Mouse (Mus musculus) heart, postnatal 0 days (tissue): Measurements from ENCODE around the gene Peli2. TPM values are rescaled to one million over a fixed set of nuclear protein-coding genes. Genes with fewer than 3 reads are reported as not detected.

Source experiments
- ATAC-seq: fragments of 200-750 bp; cut with Nextera tagmentation; 2 replicates; pipeline ENCODE4 v1.8.0; 2017; ENCODE audit warnings: low read depth, moderate number of reproducible peaks, moderate library complexity; ENCODE audit not compliant: insufficient read depth
- DNase-seq: peaks from one replicate; pipeline ENCODE4 v3.0.0-alpha.2; 2016; ENCODE audit warnings: low spot score
- H3K27ac ChIP-seq: fragments of 300-500 bp; sonication (generic); 2 replicates; pipeline ENCODE4 v1.5.1; 2014; ENCODE audit warnings: low read depth, mild to moderate bottlenecking
- H3K27me3 ChIP-seq: fragments of 300-500 bp; sonication (generic); 2 replicates; pipeline ENCODE4 v1.6.1; 2014; ENCODE audit warnings: low read length, mixed read lengths; ENCODE audit not compliant: control insufficient read depth, insufficient read depth
- H3K36me3 ChIP-seq: fragments of 300-500 bp; sonication (generic); replicated peaks from 2 replicates; pipeline ENCODE4 v1.6.1; 2014; ENCODE audit warnings: low read length, mixed read lengths; ENCODE audit not compliant: control insufficient read depth, insufficient read depth
- H3K4me1 ChIP-seq: fragments of 300-500 bp; sonication (generic); 2 replicates; pipeline ENCODE4 v1.6.1; 2014; ENCODE audit warnings: antibody characterized with exemption; ENCODE audit not compliant: control insufficient read depth, insufficient read depth
- H3K4me2 ChIP-seq: fragments of 300-500 bp; sonication (generic); 2 replicates; pipeline ENCODE4 v1.6.1; 2014; ENCODE audit warnings: low read depth, mild to moderate bottlenecking, low read length, moderate library complexity
- H3K4me3 ChIP-seq: fragments of 300-500 bp; sonication (generic); 2 replicates; pipeline ENCODE4 v1.5.1; 2014; ENCODE audit warnings: low read depth, low read length
- H3K9ac ChIP-seq: fragments of 300-500 bp; sonication (generic); replicated peaks from 2 replicates; pipeline ENCODE4 v1.6.1; 2014; ENCODE audit warnings: low read depth, low read length, mixed read lengths
- H3K9me3 ChIP-seq: fragments of 300-500 bp; sonication (generic); replicated peaks from 2 replicates; pipeline ENCODE4 v1.6.1; 2016; ENCODE audit warnings: low read length; ENCODE audit not compliant: control insufficient read depth
- CTCF ChIP-seq: IDR thresholded peaks from 2 replicates; pipeline ENCODE4 v1.5.1; 2016; ENCODE audit warnings: antibody characterized with exemption, control low read depth, low read depth
- EP300 ChIP-seq: IDR thresholded peaks from 2 replicates; pipeline ENCODE4 v1.6.1; 2016; ENCODE audit warnings: antibody characterized with exemption, low read depth
- WGBS: fragments of 180-500 bp; shearing (Covaris S2); extraction: QIAGEN DNeasy Blood & Tissue Kit; methylation state at CpG from one replicate; pipeline ENCODE4 v1.1.7; 2014; 5-methylcytosine and 5-hydroxymethylcytosine counted together
- polyA plus RNA-seq: library from polyadenylated mRNA; unstranded; fragments of >200 nt; fragmentation: Nextera tagmentation; extraction: Ambion mirVana; gene quantifications from 2 replicates; pipeline ENCODE4 v1.2.1, GENCODE M21; 2015
- total RNA-seq: library from RNA; depleted of rRNA; stranded (reverse); fragments of >200 nt; gene quantifications from 2 replicates; pipeline ENCODE4 v1.2.3, GENCODE M21; 2014; ENCODE audit warnings: low replicate concordance

Gene Peli2
- total and polyA plus RNA-seq, 2 experiments from 2014 or later: 2.1 to 18.2 TPM

GRCm38 (mm10) chr14:48126931-48127330 is 6.3 kb downstream of the Peli2 start:
- ATAC-seq: no peak

GRCm38 (mm10) chr14:48127609-48128185 is 7.1 kb downstream of the Peli2 start:
- Histone ChIP-seq H3K27ac (no peak overlapping the region), H3K4me3 (no peak overlapping the region), H3K4me2 (no peak overlapping the region), H3K4me1 (peaks cover 15% of the 10 kb centered on the region), H3K36me3 (no peaks in the 10 kb centered on the region), H3K27me3 (peaks cover 17% of the 10 kb centered on the region), H3K9ac (no peak overlapping the region), H3K9me3 (no peaks in the 10 kb centered on the region)
- ATAC-seq: no peak
- TF ChIP-seq CTCF: no peak
- no peak for TF ChIP-seq EP300
- 70% methylated on average over 8 of the region's 8 CpGs for WGBS
- DNase-seq: no peak

More at GRCm38 (mm10) chr14:48126931-48127330, 6.3 kb downstream of the Peli2 start:
- Histone ChIP-seq H3K27ac (no peak overlapping the region), H3K27me3 (peaks cover 19% of the 10 kb centered on the region), H3K4me1 (peaks cover 10% of the 10 kb centered on the region), H3K9me3 (no peaks in the 10 kb centered on the region), H3K4me2 (no peak overlapping the region), H3K9ac (no peak overlapping the region), H3K4me3 (no peak overlapping the region), H3K36me3 (no peaks in the 10 kb centered on the region)
- DNase-seq: no peak
- 63% methylated on average over 4 of the region's 4 CpGs for WGBS
- TF ChIP-seq EP300 (no peak), CTCF (no peak)

GRCm38 (mm10) chr14:48128701-48129100 is 8.1 kb downstream of the Peli2 start:
- Histone ChIP-seq H3K27ac (no peak overlapping the region), H3K27me3 (peaks cover 19% of the 10 kb centered on the region), H3K9ac (no peak overlapping the region), H3K9me3 (no peaks in the 10 kb centered on the region), H3K4me1 (peaks cover 18% of the 10 kb centered on the region), H3K36me3 (no peaks in the 10 kb centered on the region), H3K4me3 (no peak overlapping the region), H3K4me2 (no peak overlapping the region)
- 91% methylated on average over 5 of the region's 5 CpGs for WGBS
- ATAC-seq (no peak), DNase-seq (no peak)
- TF ChIP-seq EP300 (no peak), CTCF (no peak)

- peak overlapping the region; percentile 18; the same call in 1 of the 2 replicates for H3K27ac ChIP-seq
- H3K4me1 ChIP-seq: peaks cover 23% of the 10 kb centered on the region
These were observed 9.4 kb downstream of the Peli2 start for GRCm38 (mm10) chr14:48130021-48130420.

GRCm38 (mm10) chr14:48130761-48131575 is 10.3 kb downstream of the Peli2 start:
- no peak for ATAC-seq
- H3K4me2 ChIP-seq: 0 out of 2 replicates have a peak overlapping the region, but pooled peaks have one; percentile 3
- peaks cover 23% of the 10 kb centered on the region for H3K4me1 ChIP-seq

More at GRCm38 (mm10) chr14:48130021-48130420, 9.4 kb downstream of the Peli2 start:
- no peak overlapping the region for H3K4me2 ChIP-seq
- no peak overlapping the region for H3K9ac ChIP-seq
- no peaks in the 10 kb centered on the region for H3K36me3 ChIP-seq
- TF ChIP-seq EP300: no peak
- TF ChIP-seq CTCF: no peak
- H3K27me3 ChIP-seq: peaks cover 18% of the 10 kb centered on the region; the same call in 1 of the 2 replicates
- DNase-seq (no peak), ATAC-seq (no peak)
- no peak overlapping the region for H3K4me3 ChIP-seq
- H3K9me3 ChIP-seq: no peaks in the 10 kb centered on the region
- 65% methylated on average over 6 of the region's 6 CpGs for whole genome bisulfite sequencing

More at GRCm38 (mm10) chr14:48130761-48131575, 10.3 kb downstream of the Peli2 start:
- H3K9ac ChIP-seq: no peak overlapping the region
- H3K36me3 ChIP-seq: no peaks in the 10 kb centered on the region
- peak overlapping the region; percentile 78 for H3K27ac ChIP-seq
- DNase-seq: no peak
- H3K4me3 ChIP-seq: no peak overlapping the region
- 48% methylated on average over 20 of the region's 20 CpGs for WGBS
- H3K9me3 ChIP-seq: no peaks in the 10 kb centered on the region
- no peak for TF ChIP-seq EP300
- H3K27me3 ChIP-seq: peaks cover 17% of the 10 kb centered on the region
